Mouse (Mus musculus) thymus, adult 2 months (tissue): ENCODE measurements around the gene Olfr888. TPM values are rescaled to one million over a fixed set of nuclear protein-coding genes. Genes with fewer than 3 reads are reported as not detected.

Experiments used
- DNase-seq: peaks from one replicate; pipeline ENCODE4 v3.0.0; 2021
- H3K27ac ChIP-seq: fragments of 200-500 bp; 2 replicates; pipeline ENCODE4 v1.5.1; 2012; ENCODE audit warnings: low read length, control low read depth; ENCODE audit not compliant: control insufficient read depth, insufficient read depth
- H3K27me3 ChIP-seq: fragments of 200-500 bp; 2 replicates; pipeline ENCODE4 v1.6.1; 2012; ENCODE audit warnings: mild to moderate bottlenecking, low read length, moderate library complexity, mixed read lengths; ENCODE audit not compliant: control insufficient read depth, insufficient read depth
- H3K36me3 ChIP-seq: fragments of 200-500 bp; 2 replicates; pipeline ENCODE4 v1.6.1; 2012; ENCODE audit warnings: mild to moderate bottlenecking, low read length, moderate library complexity; ENCODE audit not compliant: control insufficient read depth, insufficient read depth
- H3K4me1 ChIP-seq: fragments of 200-500 bp; replicated peaks from 2 replicates; pipeline ENCODE4 v1.6.1; 2012; ENCODE audit warnings: low read length; ENCODE audit not compliant: control insufficient read depth, insufficient read depth
- H3K4me3 ChIP-seq: fragments of 200-500 bp; 2 replicates; pipeline ENCODE4 v1.5.1; 2012; ENCODE audit warnings: mild to moderate bottlenecking, low read length, control low read depth, moderate library complexity; ENCODE audit not compliant: control insufficient read depth, insufficient read depth
- CTCF ChIP-seq: fragments of 200-500 bp; IDR thresholded peaks from 2 replicates; pipeline ENCODE4 v1.5.1; 2012; ENCODE audit warnings: mild to moderate bottlenecking, control low read depth, low read length, moderate library complexity, borderline replicate concordance; ENCODE audit not compliant: control insufficient read depth, poor library complexity, insufficient read depth; ENCODE audit errors: extremely low read depth
- POLR2A ChIP-seq: fragments of 200-500 bp; IDR thresholded peaks from 2 replicates; pipeline ENCODE4 v1.6.1; 2012; ENCODE audit warnings: mild to moderate bottlenecking, low read length, control low read depth, moderate library complexity; ENCODE audit not compliant: control insufficient read depth, poor library complexity, insufficient read depth; ENCODE audit errors: extremely low read depth
- WGBS: fragments of 180-500 bp; shearing (Covaris S2); methylation state at CpG from one replicate; pipeline ENCODE4 v1.1.7; 2018; 5-methylcytosine and 5-hydroxymethylcytosine counted together
- polyA plus RNA-seq: library from polyadenylated mRNA; depleted of rRNA; stranded (reverse); fragments of >200 nt; gene quantifications from 2 replicates; pipeline ENCODE4 v1.2.3, GENCODE M21; 2012; rRNA removed

Olfr888 gene
- polyA plus RNA-seq: not detected in 2 replicates

DNA sequence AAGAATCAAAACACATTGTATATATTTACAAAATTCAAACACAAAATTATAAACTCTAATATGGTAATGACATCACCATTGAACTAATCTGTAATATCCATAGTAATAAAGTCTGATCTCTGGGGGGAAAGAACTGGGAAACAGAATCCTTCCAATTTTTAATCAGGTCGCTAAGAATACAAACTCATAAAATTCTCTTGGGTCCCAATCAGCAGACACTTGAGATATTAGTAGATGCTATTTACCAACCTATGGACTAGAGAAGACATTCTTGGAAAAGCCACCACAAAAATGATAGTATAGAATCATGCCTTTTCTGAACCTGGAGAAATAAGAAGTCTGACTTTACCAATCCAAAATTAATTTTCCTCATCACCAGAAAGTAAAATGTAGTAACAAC is at the start of gene Olfr888:
TSS of gene Olfr888 (plus strand) at position 301 of the 400 bp plus-strand sequence.
- WGBS: 84% methylated on average over 1 of the region's 1 CpGs
- DNase-seq: no peak
- no peak within 1 kb of the TSS for H3K4me3 ChIP-seq
- no peak within 1 kb of the TSS for H3K27ac ChIP-seq
- H3K4me1 ChIP-seq: no peaks in the 10 kb centered on the region
- no peaks in the 10 kb centered on the region for H3K36me3 ChIP-seq
- no peaks in the 10 kb centered on the region for H3K27me3 ChIP-seq
- no peak for TF ChIP-seq POLR2A
- TF ChIP-seq CTCF: no peak

DNA sequence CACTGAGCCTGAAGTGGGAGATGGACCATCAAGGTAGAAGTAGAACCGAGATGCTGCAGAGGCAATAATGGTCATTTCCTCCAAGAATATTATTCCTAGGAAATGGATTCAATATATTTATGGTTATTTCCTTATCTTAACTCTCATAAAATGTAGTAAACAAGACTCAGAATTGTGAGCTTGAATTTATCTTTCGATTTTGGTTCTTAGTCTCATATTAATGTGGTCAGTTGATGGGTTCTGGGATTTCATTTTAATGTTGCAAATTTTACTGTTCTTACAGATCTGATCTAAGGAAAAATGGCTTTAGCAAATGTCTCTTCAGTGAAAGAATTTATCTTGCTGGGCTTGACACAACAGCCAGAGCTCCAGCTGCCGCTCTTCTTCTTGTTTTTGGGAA is 46.9 kb upstream of the Olfr888 start, which contains the start of gene Olfr885:
TSS of gene Olfr885 (plus strand) at position 301 of the 400 bp plus-strand sequence.
- TF ChIP-seq POLR2A (no peak), CTCF (no peak)
- Histone ChIP-seq H3K4me1 (no peaks in the 10 kb centered on the region), H3K36me3 (no peaks in the 10 kb centered on the region), H3K27me3 (no peaks in the 10 kb centered on the region), H3K4me3 (no peak within 1 kb of the TSS), H3K27ac (no peak within 1 kb of the TSS)
- DNase-seq: no peak
- WGBS: 93% methylated on average over 3 of the region's 3 CpGs

DNA sequence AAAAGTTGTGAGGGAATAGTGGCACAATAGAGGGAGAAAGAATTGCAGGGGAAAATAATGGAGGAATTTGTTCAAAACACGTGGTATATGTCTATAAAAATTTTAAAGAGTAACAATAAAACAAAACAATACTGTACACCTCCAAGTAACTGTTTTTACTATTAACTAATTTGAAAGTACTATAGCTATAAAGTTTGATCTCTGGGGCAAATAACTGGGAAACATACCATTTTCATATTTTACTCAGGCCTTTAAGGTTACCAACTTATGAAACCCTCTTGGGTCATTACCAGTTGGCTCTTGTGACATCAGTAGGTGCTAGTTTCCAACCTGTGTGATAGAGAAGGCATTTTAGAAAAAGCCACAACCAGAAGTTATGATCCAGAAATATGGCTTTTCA is 24.2 kb upstream of the Olfr888 start, which contains the start of gene Olfr887:
TSS of gene Olfr887 (plus strand) at position 301 of the 400 bp plus-strand sequence.
- no peak for TF ChIP-seq CTCF
- H3K36me3 ChIP-seq: no peaks in the 10 kb centered on the region
- no peaks in the 10 kb centered on the region for H3K27me3 ChIP-seq
- no peak for DNase-seq
- WGBS: 90% methylated on average over 1 of the region's 1 CpGs
- H3K4me1 ChIP-seq: no peaks in the 10 kb centered on the region
- no peak within 1 kb of the TSS for H3K4me3 ChIP-seq
- H3K27ac ChIP-seq: no peak within 1 kb of the TSS

DNA sequence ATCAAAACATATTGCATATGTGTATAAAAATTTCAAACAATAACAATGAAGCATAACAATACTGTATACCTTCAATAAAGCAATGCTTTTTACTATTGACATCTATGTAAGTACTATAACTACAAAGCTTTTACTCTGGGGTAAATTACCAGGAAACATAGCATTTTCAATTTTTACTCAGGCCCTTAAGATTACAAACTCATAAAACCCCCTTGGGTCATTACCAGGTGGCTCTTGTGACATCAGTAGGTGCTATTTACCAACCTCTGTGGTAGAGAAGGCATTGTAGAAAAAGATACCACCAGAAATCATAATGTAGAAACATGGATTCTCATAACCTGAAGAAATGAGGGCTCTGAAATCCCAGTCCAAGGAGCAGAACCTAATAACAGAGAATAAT is 7.0 kb downstream of the Olfr888 start, which contains the start of gene Olfr889:
TSS of gene Olfr889 (plus strand) at position 301 of the 400 bp plus-strand sequence.
- H3K4me1 ChIP-seq: no peaks in the 10 kb centered on the region
- no peaks in the 10 kb centered on the region for H3K36me3 ChIP-seq
- no peaks in the 10 kb centered on the region for H3K27me3 ChIP-seq
- no peak for TF ChIP-seq POLR2A
- no peak for TF ChIP-seq CTCF
- no peak within 1 kb of the TSS for H3K27ac ChIP-seq
- no peak for DNase-seq
- no peak within 1 kb of the TSS for H3K4me3 ChIP-seq

DNA sequence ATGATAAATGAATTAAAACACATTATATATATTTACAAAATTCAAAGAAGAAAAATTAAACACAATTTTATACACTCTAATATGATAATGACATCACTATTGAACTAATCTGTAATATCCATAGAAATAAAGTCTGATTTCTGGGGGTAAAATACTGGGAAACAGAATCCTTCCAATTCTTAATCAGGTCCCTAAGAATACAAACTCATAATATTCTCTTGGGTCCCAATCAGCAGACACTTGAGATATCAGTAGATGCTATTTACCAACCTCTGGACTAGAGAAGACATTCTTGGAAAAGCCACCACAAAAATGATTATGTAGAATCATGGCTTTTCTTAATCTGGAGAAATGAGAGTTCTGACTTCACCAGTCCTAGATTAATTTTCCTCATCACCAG is 34.3 kb downstream of the Olfr888 start, which contains the start of gene Olfr890:
TSS of gene Olfr890 (plus strand) at position 301 of the 400 bp plus-strand sequence.
- DNase-seq: no peak
- no peaks in the 10 kb centered on the region for H3K27me3 ChIP-seq

More for the DNA sequence above, 34.3 kb downstream of the Olfr888 start, which contains the start of gene Olfr890:
- no peak within 1 kb of the TSS for H3K27ac ChIP-seq
- TF ChIP-seq POLR2A: no peak
- TF ChIP-seq CTCF: no peak
- H3K4me1 ChIP-seq: no peaks in the 10 kb centered on the region
- H3K36me3 ChIP-seq: no peaks in the 10 kb centered on the region
- no peak within 1 kb of the TSS for H3K4me3 ChIP-seq

Other genes starting within 250 kb of the Olfr888 start
- not detected in 2 replicates for gene Olfr145, start 211.4 kb upstream of the Olfr888 start, polyA plus RNA-seq
- not detected in 2 replicates for gene Olfr878, start 190.3 kb upstream of the Olfr888 start, polyA plus RNA-seq
- gene Olfr881, start 116.3 kb upstream of the Olfr888 start, polyA plus RNA-seq: not detected in 2 replicates
- gene Olfr883, start 82.3 kb upstream of the Olfr888 start, polyA plus RNA-seq: not detected in 2 replicates
- not detected in 2 replicates for gene Olfr884, start 61.6 kb upstream of the Olfr888 start, polyA plus RNA-seq
- not detected in 2 replicates for gene Olfr885, start 46.8 kb upstream of the Olfr888 start, polyA plus RNA-seq
- gene Olfr887, start 24.1 kb upstream of the Olfr888 start, polyA plus RNA-seq: not detected in 2 replicates
- gene Olfr889, start 7.1 kb downstream of the Olfr888 start, polyA plus RNA-seq: not detected in 2 replicates
- gene Olfr890, start 34.4 kb downstream of the Olfr888 start, polyA plus RNA-seq: not detected in 2 replicates
- not detected in 2 replicates for gene Olfr891, start 72.7 kb downstream of the Olfr888 start, polyA plus RNA-seq
- not detected in 2 replicates for gene Olfr893, start 100.2 kb downstream of the Olfr888 start, polyA plus RNA-seq
- not detected in 2 replicates for gene Olfr894, start 109.9 kb downstream of the Olfr888 start, polyA plus RNA-seq
- gene Olfr143, start 144.6 kb downstream of the Olfr888 start, polyA plus RNA-seq: not detected in 2 replicates
- not detected in 2 replicates for gene Olfr895, start 159.7 kb downstream of the Olfr888 start, polyA plus RNA-seq
- gene Olfr896-ps1, start 183.0 kb downstream of the Olfr888 start, polyA plus RNA-seq: not detected in 2 replicates
- not detected in 2 replicates for gene Olfr25, start 220.9 kb downstream of the Olfr888 start, polyA plus RNA-seq
- not detected in 2 replicates for gene Olfr898, start 240.3 kb downstream of the Olfr888 start, polyA plus RNA-seq